Mouse (Mus musculus): ENCODE measurements around the gene Dst. TPM values are rescaled to one million over a fixed set of nuclear protein-coding genes. Genes with fewer than 3 reads are reported as not detected.

Dst gene
- total and polyA plus RNA-seq, 2 experiments from 2014 or later: 21.7 to 106 TPM

GRCm38 (mm10) chr1:33940364-33940928 is 32.4 kb downstream of the Dst start:
- H3K36me3 ChIP-seq (replicated peaks; ENCODE audit: control insufficient read depth, insufficient read depth, low read length): no peaks in the 10 kb centered on the region
- H3K4me2 ChIP-seq (ENCODE audit: low read depth, low read length): no peak overlapping the region
- no peaks in the 10 kb centered on the region for H3K27me3 ChIP-seq (ENCODE audit: control insufficient read depth, insufficient read depth, low read length)
- ATAC-seq (ENCODE audit: insufficient read depth, low read depth): no peak
- WGBS: 79% methylated on average over 11 of the region's 11 CpGs
- DNase-seq (ENCODE audit: low spot score): no peak
- no peak overlapping the region for H3K27ac ChIP-seq (ENCODE audit: low read depth)
- H3K9ac ChIP-seq (replicated peaks; ENCODE audit: low read depth, low read length): no peak overlapping the region
- peaks cover 7% of the 10 kb centered on the region; the same call in 1 of the 2 replicates for H3K4me1 ChIP-seq (ENCODE audit: control insufficient read depth, insufficient read depth)
- no peak overlapping the region for H3K4me3 ChIP-seq (ENCODE audit: low read depth, low read length)
- TF ChIP-seq CTCF (IDR thresholded peaks at IDR 0.05; ENCODE audit: low read depth) (no peak), EP300 (IDR thresholded peaks at IDR 0.05; ENCODE audit: low read depth) (no peak)
- H3K9me3 ChIP-seq (replicated peaks; ENCODE audit: control insufficient read depth, low read length): no peaks in the 10 kb centered on the region

GRCm38 (mm10) chr1:33942638-33943037 is 34.6 kb downstream of the Dst start:
- no peaks in the 10 kb centered on the region for H3K9me3 ChIP-seq (replicated peaks; ENCODE audit: control insufficient read depth, low read length)
- no peak for TF ChIP-seq EP300 (IDR thresholded peaks at IDR 0.05; ENCODE audit: low read depth)
- TF ChIP-seq CTCF (IDR thresholded peaks at IDR 0.05; ENCODE audit: low read depth): no peak
- no peak for ATAC-seq (ENCODE audit: insufficient read depth, low read depth)
- H3K4me2 ChIP-seq (ENCODE audit: low read depth, low read length): no peak overlapping the region
- no peak overlapping the region for H3K27ac ChIP-seq (ENCODE audit: low read depth)
- no peaks in the 10 kb centered on the region for H3K36me3 ChIP-seq (replicated peaks; ENCODE audit: control insufficient read depth, insufficient read depth, low read length)
- no peak overlapping the region for H3K4me3 ChIP-seq (ENCODE audit: low read depth, low read length)
- 82% methylated on average over 8 of the region's 8 CpGs for WGBS
- DNase-seq (ENCODE audit: low spot score): no peak
- H3K27me3 ChIP-seq (ENCODE audit: control insufficient read depth, insufficient read depth, low read length): no peaks in the 10 kb centered on the region
- peaks cover 18% of the 10 kb centered on the region for H3K4me1 ChIP-seq (ENCODE audit: control insufficient read depth, insufficient read depth)
- no peak overlapping the region for H3K9ac ChIP-seq (replicated peaks; ENCODE audit: low read depth, low read length)

- Histone ChIP-seq H3K36me3 (replicated peaks; ENCODE audit: control insufficient read depth, insufficient read depth, low read length) (no peaks in the 10 kb centered on the region), H3K9me3 (replicated peaks; ENCODE audit: control insufficient read depth, low read length) (no peaks in the 10 kb centered on the region)
Observed at GRCm38 (mm10) chr1:33943943-33944342, 35.9 kb downstream of the Dst start.

GRCm38 (mm10) chr1:33944977-33945750 is 37.1 kb downstream of the Dst start:
- Histone ChIP-seq H3K27ac (ENCODE audit: low read depth) (peak overlapping the region; percentile 79), H3K4me2 (ENCODE audit: low read depth, low read length) (peak overlapping the region; percentile 57), H3K4me3 (ENCODE audit: low read depth, low read length) (peak overlapping the region; percentile 33), H3K9me3 (replicated peaks; ENCODE audit: control insufficient read depth, low read length) (no peaks in the 10 kb centered on the region), H3K4me1 (ENCODE audit: control insufficient read depth, insufficient read depth) (peaks cover 18% of the 10 kb centered on the region), H3K36me3 (replicated peaks; ENCODE audit: control insufficient read depth, insufficient read depth, low read length) (no peaks in the 10 kb centered on the region), H3K27me3 (ENCODE audit: control insufficient read depth, insufficient read depth, low read length) (no peaks in the 10 kb centered on the region), H3K9ac (replicated peaks; ENCODE audit: low read depth, low read length) (no peak overlapping the region)
- TF ChIP-seq CTCF (IDR thresholded peaks at IDR 0.05; ENCODE audit: low read depth) (no peak), EP300 (IDR thresholded peaks at IDR 0.05; ENCODE audit: low read depth) (no peak)
- 23% methylated on average over 17 of the region's 17 CpGs for WGBS
- DNase-seq (ENCODE audit: low spot score) (peak; percentile 83), ATAC-seq (ENCODE audit: insufficient read depth, low read depth) (peak; percentile 91)

More at GRCm38 (mm10) chr1:33943943-33944342, 35.9 kb downstream of the Dst start:
- peaks cover 18% of the 10 kb centered on the region for H3K4me1 ChIP-seq (ENCODE audit: control insufficient read depth, insufficient read depth)
- no peak overlapping the region for H3K9ac ChIP-seq (replicated peaks; ENCODE audit: low read depth, low read length)
- no peak for DNase-seq (ENCODE audit: low spot score)
- TF ChIP-seq EP300 (IDR thresholded peaks at IDR 0.05; ENCODE audit: low read depth) (no peak), CTCF (IDR thresholded peaks at IDR 0.05; ENCODE audit: low read depth) (peak; percentile 15; the same call in 1 of the 2 replicates)
- no peak overlapping the region for H3K4me2 ChIP-seq (ENCODE audit: low read depth, low read length)
- no peak for ATAC-seq (ENCODE audit: insufficient read depth, low read depth)
- no peak overlapping the region for H3K27ac ChIP-seq (ENCODE audit: low read depth)
- no peak overlapping the region for H3K4me3 ChIP-seq (ENCODE audit: low read depth, low read length)
- no peaks in the 10 kb centered on the region for H3K27me3 ChIP-seq (ENCODE audit: control insufficient read depth, insufficient read depth, low read length)
- 81% methylated on average over 2 of the region's 2 CpGs for WGBS

GRCm38 (mm10) chr1:33945756-33946155 is 37.7 kb downstream of the Dst start:
- Histone ChIP-seq H3K27me3 (ENCODE audit: control insufficient read depth, insufficient read depth, low read length) (no peaks in the 10 kb centered on the region), H3K36me3 (replicated peaks; ENCODE audit: control insufficient read depth, insufficient read depth, low read length) (no peaks in the 10 kb centered on the region), H3K4me3 (ENCODE audit: low read depth, low read length) (no peak overlapping the region), H3K4me1 (ENCODE audit: control insufficient read depth, insufficient read depth) (peaks cover 18% of the 10 kb centered on the region), H3K9ac (replicated peaks; ENCODE audit: low read depth, low read length) (no peak overlapping the region), H3K27ac (ENCODE audit: low read depth) (peak overlapping the region; percentile 79), H3K9me3 (replicated peaks; ENCODE audit: control insufficient read depth, low read length) (no peaks in the 10 kb centered on the region), H3K4me2 (ENCODE audit: low read depth, low read length) (no peak overlapping the region)
- ATAC-seq (ENCODE audit: insufficient read depth, low read depth) (no peak), DNase-seq (ENCODE audit: low spot score) (no peak)
- no peak for TF ChIP-seq EP300 (IDR thresholded peaks at IDR 0.05; ENCODE audit: low read depth)
- TF ChIP-seq CTCF (IDR thresholded peaks at IDR 0.05; ENCODE audit: low read depth): no peak
- 80% methylated on average over 6 of the region's 6 CpGs for WGBS

Data from heart, postnatal 0 days (tissue).